Mouse (Mus musculus): ENCODE data around the gene Thoc3. TPM values are rescaled to one million over a fixed set of nuclear protein-coding genes. Genes with fewer than 3 reads are reported as not detected.

Gene Thoc3
- polyA plus RNA-seq, 1 experiment from 2014 or later = 131 TPM

GRCm38 (mm10) chr13:54479286-54479685 is 10.6 kb upstream of the Thoc3 start:
- Histone ChIP-seq H3K27me3 (0 out of 2 replicates have a peak, but pooled peaks cover 8% of the 10 kb centered on the region), H3K9me3 (no peaks in the 10 kb centered on the region), H3K27ac (no peak overlapping the region), H3K9ac (no peak overlapping the region), H3K4me3 (no peak overlapping the region), H3K4me1 (no peaks in the 10 kb centered on the region), H3K36me3 (no peaks in the 10 kb centered on the region), H3K4me2 (replicated peaks) (no peak overlapping the region)
- WGBS = 63% methylated on average over 3 of the region's 3 CpGs
- ATAC-seq (ENCODE audit: low FRiP score, low read depth) = no peak

GRCm38 (mm10) chr13:54475702-54476101 is 7.1 kb upstream of the Thoc3 start:
- Histone ChIP-seq H3K27ac (no peak overlapping the region), H3K9me3 (no peaks in the 10 kb centered on the region), H3K4me3 (no peak overlapping the region), H3K4me1 (no peaks in the 10 kb centered on the region), H3K36me3 (no peaks in the 10 kb centered on the region), H3K9ac (no peak overlapping the region), H3K4me2 (replicated peaks) (no peak overlapping the region), H3K27me3 (0 out of 2 replicates have a peak, but pooled peaks cover 8% of the 10 kb centered on the region)
- 74% methylated on average over 5 of the region's 5 CpGs for WGBS
- ATAC-seq (ENCODE audit: low FRiP score, low read depth) = no peak

- Histone ChIP-seq H3K4me1 (no peaks in the 10 kb centered on the region), H3K4me2 (replicated peaks) (no peak overlapping the region), H3K9ac (no peak overlapping the region), H3K27me3 (0 out of 2 replicates have a peak, but pooled peaks cover 6% of the 10 kb centered on the region), H3K4me3 (no peak overlapping the region), H3K36me3 (no peaks in the 10 kb centered on the region), H3K27ac (no peak overlapping the region), H3K9me3 (no peaks in the 10 kb centered on the region)
- WGBS = 77% methylated on average over 2 of the region's 2 CpGs
- no peak for ATAC-seq (ENCODE audit: low FRiP score, low read depth)
These were observed 6.3 kb upstream of the Thoc3 start for GRCm38 (mm10) chr13:54474996-54475395.

GRCm38 (mm10) chr13:54471967-54472366 is 3.3 kb upstream of the Thoc3 start:
- 83% methylated on average over 4 of the region's 4 CpGs for WGBS
- ATAC-seq (ENCODE audit: low FRiP score, low read depth) = no peak
- no peak overlapping the region for H3K27ac ChIP-seq
- H3K27me3 ChIP-seq = 0 out of 2 replicates have a peak, but pooled peaks cover 1% of the 10 kb centered on the region
- no peak overlapping the region for H3K4me2 ChIP-seq (replicated peaks)
- H3K9me3 ChIP-seq = no peaks in the 10 kb centered on the region
- H3K9ac ChIP-seq = no peak overlapping the region
- no peak overlapping the region for H3K4me3 ChIP-seq
- peaks cover 6% of the 10 kb centered on the region for H3K36me3 ChIP-seq
- H3K4me1 ChIP-seq = peaks cover 9% of the 10 kb centered on the region

- WGBS = 19% methylated on average over 4 of the region's 4 CpGs
- Histone ChIP-seq H3K4me3 (peak overlapping the region; percentile 94), H3K9me3 (peaks cover 11% of the 10 kb centered on the region), H3K27ac (no peak overlapping the region), H3K4me2 (replicated peaks) (peak overlapping the region; percentile 90), H3K27me3 (no peaks in the 10 kb centered on the region), H3K9ac (no peak overlapping the region), H3K4me1 (peaks cover 11% of the 10 kb centered on the region), H3K36me3 (peaks cover 36% of the 10 kb centered on the region)
- peak; percentile 61; the same call in 1 of the 2 replicates for ATAC-seq (ENCODE audit: low FRiP score, low read depth)
These were observed 334 bp upstream of the Thoc3 start for GRCm38 (mm10) chr13:54469012-54469354.

GRCm38 (mm10) chr13:54459282-54459681 is 9.4 kb downstream of the Thoc3 start:
- 68% methylated on average over 4 of the region's 4 CpGs for WGBS
- no peaks in the 10 kb centered on the region for H3K27me3 ChIP-seq
- no peak overlapping the region for H3K27ac ChIP-seq
- H3K4me2 ChIP-seq (replicated peaks) = no peak overlapping the region
- H3K9me3 ChIP-seq = peaks cover 7% of the 10 kb centered on the region; the same call in 1 of the 2 replicates
- no peaks in the 10 kb centered on the region for H3K4me1 ChIP-seq
- no peak for ATAC-seq (ENCODE audit: low FRiP score, low read depth)
- H3K9ac ChIP-seq = no peak overlapping the region
- no peak overlapping the region for H3K4me3 ChIP-seq
- peaks cover 95% of the 10 kb centered on the region for H3K36me3 ChIP-seq

GRCm38 (mm10) chr13:54457062-54457461 is 11.6 kb downstream of the Thoc3 start:
- Histone ChIP-seq H3K4me2 (replicated peaks) (no peak overlapping the region), H3K4me3 (no peak overlapping the region), H3K27ac (no peak overlapping the region), H3K4me1 (no peaks in the 10 kb centered on the region), H3K9ac (no peak overlapping the region), H3K9me3 (no peaks in the 10 kb centered on the region), H3K27me3 (no peaks in the 10 kb centered on the region), H3K36me3 (peaks cover 82% of the 10 kb centered on the region)
- no peak for ATAC-seq (ENCODE audit: low FRiP score, low read depth)
- WGBS = 84% methylated on average over 2 of the region's 2 CpGs

- H3K4me2 ChIP-seq (replicated peaks) = peak overlapping the region; percentile 55
- no peak overlapping the region for H3K27ac ChIP-seq
- H3K4me3 ChIP-seq = peak overlapping the region; percentile 16; the same call in 1 of the 2 replicates
- no peaks in the 10 kb centered on the region for H3K36me3 ChIP-seq
- under 1% methylated on average over 15 of the region's 15 CpGs for WGBS
- ATAC-seq (ENCODE audit: low FRiP score, low read depth) = peak; percentile 74; the same call in 1 of the 2 replicates
- no peaks in the 10 kb centered on the region for H3K9me3 ChIP-seq
- H3K9ac ChIP-seq = no peak overlapping the region
- no peaks in the 10 kb centered on the region for H3K27me3 ChIP-seq
- H3K4me1 ChIP-seq = peaks cover 16% of the 10 kb centered on the region
These were observed 21.0 kb downstream of the Thoc3 start for GRCm38 (mm10) chr13:54447496-54448224.

GRCm38 (mm10) chr13:54446686-54447495 is 21.8 kb downstream of the Thoc3 start:
- WGBS = 15% methylated on average over 19 of the region's 19 CpGs
- H3K9ac ChIP-seq = no peak overlapping the region
- H3K9me3 ChIP-seq = no peaks in the 10 kb centered on the region
- no peaks in the 10 kb centered on the region for H3K36me3 ChIP-seq
- peak; percentile 63 for ATAC-seq (ENCODE audit: low FRiP score, low read depth)
- peaks cover 16% of the 10 kb centered on the region for H3K4me1 ChIP-seq
- no peak overlapping the region for H3K27ac ChIP-seq
- no peaks in the 10 kb centered on the region for H3K27me3 ChIP-seq
- peak overlapping the region; percentile 11; the same call in 1 of the 2 replicates for H3K4me3 ChIP-seq
- peak overlapping the region; percentile 55 for H3K4me2 ChIP-seq (replicated peaks)

GRCm38 (mm10) chr13:54443693-54444092 is 25.0 kb downstream of the Thoc3 start:
- ATAC-seq (ENCODE audit: low FRiP score, low read depth) = no peak
- H3K4me2 ChIP-seq (replicated peaks) = no peak overlapping the region
- peaks cover 6% of the 10 kb centered on the region; the same call in 1 of the 2 replicates for H3K27me3 ChIP-seq
- H3K36me3 ChIP-seq = no peaks in the 10 kb centered on the region
- peaks cover 26% of the 10 kb centered on the region for H3K4me1 ChIP-seq
- no peak overlapping the region for H3K9ac ChIP-seq
- no peak overlapping the region for H3K4me3 ChIP-seq
- no peaks in the 10 kb centered on the region for H3K9me3 ChIP-seq
- H3K27ac ChIP-seq = no peak overlapping the region
- 80% methylated on average over 3 of the region's 3 CpGs for WGBS

- WGBS = 34% methylated on average over 7 of the region's 7 CpGs
- Histone ChIP-seq H3K4me2 (replicated peaks) (no peak overlapping the region), H3K27ac (no peak overlapping the region), H3K36me3 (no peaks in the 10 kb centered on the region), H3K9ac (no peak overlapping the region), H3K27me3 (peaks cover 6% of the 10 kb centered on the region; the same call in 1 of the 2 replicates), H3K9me3 (no peaks in the 10 kb centered on the region), H3K4me1 (peaks cover 10% of the 10 kb centered on the region), H3K4me3 (no peak overlapping the region)
- no peak for ATAC-seq (ENCODE audit: low FRiP score, low read depth)
These were observed 28.7 kb downstream of the Thoc3 start for GRCm38 (mm10) chr13:54439912-54440311.

GRCm38 (mm10) chr13:54438814-54439213 is 29.8 kb downstream of the Thoc3 start:
- H3K9me3 ChIP-seq = no peaks in the 10 kb centered on the region
- no peaks in the 10 kb centered on the region for H3K36me3 ChIP-seq
- peaks cover 10% of the 10 kb centered on the region for H3K4me1 ChIP-seq
- H3K4me3 ChIP-seq = no peak overlapping the region
- peaks cover 6% of the 10 kb centered on the region; the same call in 1 of the 2 replicates for H3K27me3 ChIP-seq
- H3K9ac ChIP-seq = no peak overlapping the region
- no peak for ATAC-seq (ENCODE audit: low FRiP score, low read depth)
- WGBS = 57% methylated on average over 3 of the region's 3 CpGs
- H3K27ac ChIP-seq = no peak overlapping the region
- H3K4me2 ChIP-seq (replicated peaks) = no peak overlapping the region
